Mouse (Mus musculus) heart, adult 9 months (tissue): ENCODE measurements at regions not wholly inside any gene's neighbourhood (a gene's known extent, or its start where the extent isn't known, plus 50 kb on each side); places are given as distances from the start of the nearest gene placed in this dataset.
A peak's percentile ranks its signal among the peaks of the same experiment; 100 is the strongest.

Source experiments
- DNase-seq, 2 experiments: peaks; one replicate each; pipeline ENCODE4 v3.0.0; 2022; ENCODE audit warnings: low spot score in 2 of 2

DNA sequence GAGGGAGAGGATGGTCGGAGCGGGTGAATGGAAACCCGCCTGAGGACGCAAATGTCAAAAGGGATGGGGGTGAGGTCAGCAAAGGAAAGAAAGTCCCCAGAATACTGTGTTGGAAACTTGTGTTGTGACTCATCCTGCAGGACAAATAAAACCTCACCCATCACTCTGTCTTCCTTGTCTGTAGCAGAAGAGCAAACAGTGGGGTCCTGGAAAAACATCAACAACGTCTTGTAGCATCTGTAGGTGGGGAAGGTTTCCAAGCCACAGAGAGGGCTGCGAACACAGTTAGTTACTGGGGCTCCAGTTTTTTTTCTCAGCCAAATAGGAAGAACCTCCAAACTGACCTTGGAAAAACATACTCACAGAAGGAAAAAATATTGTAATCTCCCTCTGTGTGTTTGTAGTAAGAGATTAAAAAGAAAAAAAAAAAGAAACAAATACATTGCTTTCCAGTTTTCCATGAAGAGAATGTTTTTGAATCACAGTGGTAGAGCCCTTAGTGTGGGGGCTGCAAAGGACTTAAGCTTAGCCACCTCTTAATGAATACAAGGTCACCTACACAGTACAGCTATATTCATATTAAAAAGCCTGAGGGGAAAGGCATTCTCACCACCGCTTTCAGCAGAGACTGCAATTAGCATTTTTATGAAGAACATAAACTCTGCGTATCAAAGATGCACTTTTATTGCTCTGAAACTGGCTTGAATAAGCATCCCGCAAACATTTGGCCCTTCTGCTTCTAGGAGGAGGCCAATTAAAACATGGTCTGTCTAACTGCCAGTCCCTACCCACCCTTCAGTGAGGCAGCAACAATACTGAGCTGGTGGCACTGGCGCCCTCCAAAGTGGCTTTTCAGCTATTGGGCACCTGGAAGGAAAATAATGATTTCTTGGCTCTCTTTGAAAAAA, 198.6 kb upstream of the Tprg start:
- DNase-seq: peak; percentile 53 to 60

DNA sequence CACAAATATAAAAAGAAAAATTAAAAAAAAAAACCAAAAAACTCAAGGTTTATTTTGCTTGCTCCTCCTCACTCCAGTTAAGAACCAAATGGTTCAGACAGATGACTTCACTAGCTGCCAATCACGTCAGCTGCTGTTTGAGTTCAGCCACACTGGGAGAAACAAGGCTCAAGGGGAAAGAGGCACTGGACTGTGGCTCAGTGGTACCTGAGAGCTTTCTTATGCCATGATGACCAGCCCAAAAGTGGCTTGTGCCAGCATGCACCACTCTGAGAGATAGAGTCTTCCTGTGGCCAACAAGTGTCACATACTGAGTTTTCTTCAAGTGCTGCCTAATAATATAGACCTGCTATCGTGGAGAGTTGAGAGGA, 198.0 kb upstream of the Tprg start:
- DNase-seq: no peak

DNA sequence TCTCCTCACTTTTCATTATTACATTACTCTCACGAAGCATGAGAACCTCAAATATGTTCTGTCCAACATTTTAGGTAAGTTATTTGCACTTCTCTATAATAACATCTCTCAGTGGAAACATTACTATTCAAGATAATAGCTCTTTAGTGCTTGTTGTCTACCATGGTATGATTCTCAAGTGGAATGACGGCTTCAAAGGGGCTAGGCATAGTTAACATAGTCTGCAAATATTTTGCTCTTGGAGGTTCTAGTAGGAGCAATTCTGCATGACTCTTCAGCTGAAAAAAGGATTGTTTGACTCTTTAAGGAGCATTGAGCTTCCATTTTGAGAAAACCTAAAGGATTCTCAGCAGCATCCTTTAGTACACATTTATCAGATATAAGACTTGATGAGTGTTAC, 182.5 kb upstream of the Tprg start:
- DNase-seq: no peak

DNA sequence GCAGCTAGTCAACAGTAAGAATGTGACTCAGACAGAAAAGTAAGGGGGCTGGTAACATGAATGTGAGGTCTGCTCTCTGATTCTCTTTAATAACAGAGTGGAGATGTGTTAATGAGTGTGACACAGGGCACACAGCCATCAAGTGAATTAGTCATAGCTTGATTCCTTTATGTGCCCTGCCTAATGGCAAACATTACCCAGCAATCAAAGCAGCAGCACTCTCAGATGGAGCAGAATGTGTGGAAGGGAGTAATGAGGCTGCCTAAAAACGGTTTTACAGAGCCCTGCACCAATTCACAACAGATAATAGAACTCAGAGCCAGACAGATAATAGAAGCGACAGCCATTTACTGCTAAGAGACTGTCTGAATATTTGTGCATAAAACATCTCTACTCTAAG, 182.0 kb upstream of the Tprg start:
- DNase-seq: no peak

DNA sequence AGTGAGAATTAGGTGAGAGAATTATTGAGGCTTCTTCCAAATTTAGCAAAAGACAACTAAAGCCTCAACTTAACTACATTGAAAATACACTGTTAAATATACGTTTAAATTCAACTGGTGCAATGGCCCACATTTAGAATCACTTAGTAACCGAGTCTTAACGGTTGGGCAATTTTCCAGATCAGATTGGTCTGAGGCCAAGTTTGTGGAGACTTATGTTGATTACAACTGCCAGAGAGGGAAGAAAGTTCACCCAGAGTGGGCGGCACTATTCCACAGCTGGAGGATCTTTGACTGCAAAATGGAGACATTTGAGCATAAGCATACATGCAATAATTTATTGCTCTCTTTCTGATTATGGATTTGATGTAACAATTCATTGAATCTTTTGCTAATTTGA, 146.5 kb upstream of the Tprg start:
- no peak for DNase-seq

DNA sequence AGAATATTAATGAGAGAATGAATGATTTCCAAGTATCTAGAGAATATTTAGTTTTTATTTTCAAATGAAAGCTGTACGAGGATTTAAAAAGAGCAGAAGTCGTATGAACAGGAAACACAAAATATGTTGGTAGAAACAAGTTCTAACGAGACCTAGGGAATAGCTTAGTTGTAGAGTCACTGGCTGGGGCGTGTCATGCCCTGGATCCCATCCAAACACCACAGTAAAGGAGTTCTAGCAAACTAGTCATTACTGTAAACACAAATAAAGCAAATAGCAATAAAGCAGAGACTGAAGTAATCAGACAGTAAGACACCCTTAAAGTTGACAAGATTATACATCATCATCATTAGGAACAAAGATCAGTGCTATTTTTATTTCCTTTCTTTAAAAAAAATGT, 139.1 kb upstream of the Tprg start:
- DNase-seq: no peak

DNA sequence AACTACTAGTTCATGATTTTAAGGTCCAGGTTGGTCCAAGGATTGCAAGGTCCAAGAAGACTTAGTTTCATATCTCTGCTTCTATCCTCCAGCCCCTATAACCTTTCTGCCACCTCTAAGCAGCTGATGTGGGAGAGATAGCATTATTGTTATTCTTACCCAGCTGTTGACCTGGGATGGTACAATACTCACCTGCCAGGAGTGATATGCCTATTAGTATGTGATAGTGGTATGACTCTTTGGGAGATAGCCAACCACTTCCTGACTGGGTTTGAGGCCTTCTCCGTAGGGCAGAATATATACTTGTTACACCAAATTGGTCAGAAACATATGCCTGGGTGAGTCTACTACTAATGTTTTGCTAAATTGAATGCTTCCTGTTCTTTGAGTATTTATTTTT, 137.4 kb upstream of the Tprg start:
- no peak for DNase-seq

DNA sequence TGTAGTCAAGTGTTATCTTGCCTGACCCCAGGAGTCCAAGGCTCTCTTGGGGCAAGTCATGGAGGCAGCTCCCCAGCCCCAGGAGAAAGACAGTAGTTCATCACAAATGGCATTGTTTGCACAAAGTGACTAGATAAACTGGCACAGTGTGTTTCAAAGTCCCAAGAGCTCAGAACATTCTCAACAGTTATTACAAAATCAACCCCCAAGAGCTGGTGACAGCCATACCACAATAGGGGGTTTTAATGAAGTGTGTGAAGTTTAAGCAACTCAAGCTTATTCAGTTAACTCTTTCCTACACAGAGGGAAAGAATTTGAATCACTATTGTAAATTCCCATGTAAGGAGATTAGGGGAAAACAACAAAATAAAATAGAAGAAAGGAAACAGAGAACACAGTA, 109.7 kb upstream of the Tprg start:
- no peak for DNase-seq

DNA sequence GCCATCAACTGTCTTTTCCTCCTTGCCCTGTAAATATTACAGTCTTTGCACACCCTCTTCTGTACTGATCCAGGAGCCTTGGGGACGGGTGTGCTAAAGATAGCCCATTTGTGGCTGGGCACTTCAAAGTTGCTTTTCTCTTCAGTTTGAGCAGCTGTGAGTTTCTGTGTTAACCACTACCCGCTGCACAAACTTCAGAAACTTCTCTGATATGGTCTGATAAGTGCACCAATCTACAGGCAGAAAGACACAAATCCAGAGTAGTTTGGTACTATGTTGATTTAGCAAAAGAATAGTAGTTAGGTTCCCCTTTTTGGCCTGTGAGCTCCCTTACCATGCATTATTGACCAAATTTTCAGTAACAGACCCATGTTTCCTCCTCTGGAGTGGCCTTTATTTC, 108.6 kb upstream of the Tprg start:
- no peak for DNase-seq

DNA sequence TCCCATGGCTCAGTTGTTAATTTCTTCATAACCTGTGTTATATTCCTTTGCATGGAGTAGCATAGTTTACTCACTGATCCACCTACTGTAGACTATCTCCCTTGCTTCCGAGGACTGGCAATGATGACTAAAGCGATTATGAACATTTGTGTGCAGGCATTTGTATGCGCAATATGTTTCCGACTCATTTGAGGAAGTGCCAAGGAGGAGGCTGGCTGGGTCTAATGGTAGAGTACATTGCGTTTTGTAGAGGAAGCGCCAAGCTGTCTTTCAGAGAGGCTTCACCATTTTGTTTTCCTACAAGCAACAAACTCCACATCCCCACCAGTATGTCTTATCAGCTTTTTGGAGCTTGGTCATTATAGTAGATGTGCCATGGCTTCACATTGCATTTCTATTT, 104.7 kb upstream of the Tprg start:
- no peak for DNase-seq

DNA sequence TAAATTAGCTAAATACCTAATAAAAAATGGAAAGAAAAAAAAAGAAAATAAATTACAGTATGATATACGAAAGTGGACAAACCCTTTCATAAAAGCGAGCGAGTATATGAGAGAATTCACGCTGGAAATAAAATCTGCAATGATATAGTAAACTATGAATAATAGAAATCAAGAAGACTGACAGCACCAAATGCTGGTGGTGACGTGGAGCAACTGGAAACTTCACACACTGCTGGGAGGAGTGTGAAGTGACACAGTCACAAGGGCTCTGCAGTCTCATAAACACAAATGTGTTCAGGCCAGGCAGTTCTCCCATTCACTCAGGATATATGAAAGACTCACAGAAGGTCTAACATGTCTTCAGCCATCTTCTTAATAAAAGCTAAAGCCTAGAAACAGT, 89.5 kb upstream of the Tprg start:
- no peak for DNase-seq

DNA sequence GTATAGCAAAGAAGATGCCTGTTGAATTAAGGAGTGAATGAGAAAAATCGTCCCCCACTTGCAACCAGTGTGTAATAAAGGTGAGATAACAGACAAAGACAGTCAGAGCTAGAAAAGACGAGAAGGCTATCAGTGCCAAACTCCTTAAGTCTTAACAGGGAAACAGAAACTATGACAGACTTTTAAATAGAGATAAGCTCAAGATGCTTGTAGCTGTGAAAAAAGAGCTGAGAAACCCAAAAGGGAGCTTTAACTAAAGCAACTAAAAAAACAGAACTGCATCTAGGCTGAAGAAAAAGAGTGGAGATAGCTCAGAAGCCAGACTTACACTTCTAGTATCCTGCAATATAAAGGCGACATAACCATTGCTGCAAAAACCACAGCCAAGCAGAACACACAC, 87.8 kb upstream of the Tprg start:
- DNase-seq: no peak

DNA sequence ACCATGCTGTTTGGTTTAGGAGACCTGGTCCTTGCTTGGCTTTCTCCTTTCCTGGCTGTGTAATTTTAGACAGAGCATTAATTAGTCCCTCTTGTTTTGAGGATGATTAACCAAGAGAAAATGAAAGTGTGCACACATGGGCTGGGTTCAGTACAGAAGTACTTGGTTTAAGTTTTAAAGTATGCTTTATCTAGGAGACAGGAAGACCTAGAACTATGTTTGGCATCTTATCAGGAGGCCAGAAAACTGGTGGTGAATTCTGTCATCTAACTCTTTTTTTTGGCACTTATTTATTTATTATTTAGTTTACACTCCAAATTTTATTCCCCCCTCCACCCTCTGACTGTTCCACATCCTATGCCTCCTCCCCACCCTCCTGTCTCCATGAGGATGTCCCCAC, 86.6 kb upstream of the Tprg start:
- no peak for DNase-seq

DNA sequence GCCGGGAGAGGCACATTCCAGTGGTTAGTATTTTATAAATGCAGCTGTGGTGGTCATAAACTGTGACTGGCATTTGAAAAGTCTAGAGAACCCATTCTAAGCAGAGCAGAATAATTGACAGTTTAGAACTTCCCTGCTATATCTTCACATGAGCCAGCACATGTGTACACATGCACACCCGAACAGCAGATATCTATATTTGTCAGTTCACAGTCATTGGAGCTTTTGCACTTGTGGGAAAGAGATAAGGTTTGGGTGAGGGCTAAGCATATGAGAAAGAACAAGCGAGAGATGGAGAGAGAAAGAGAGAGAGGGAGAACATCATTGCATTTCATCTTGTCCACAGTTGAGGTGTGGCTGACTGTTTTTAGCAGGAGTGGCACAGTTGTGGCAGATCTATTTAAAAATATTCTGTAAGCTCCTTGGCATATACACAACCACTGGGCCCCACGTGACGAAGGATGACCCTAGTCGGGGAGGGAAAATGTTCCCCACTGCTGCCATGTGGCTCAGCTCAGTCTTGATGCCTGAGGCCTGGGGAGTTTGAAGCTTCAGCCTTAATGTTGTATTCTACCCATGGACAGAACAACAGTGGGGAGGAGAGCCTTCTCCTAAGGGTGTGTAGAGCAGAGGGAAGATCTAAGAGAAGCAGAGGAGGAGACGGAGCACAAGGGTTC, 85.4 kb upstream of the Tprg start:
- no peak for DNase-seq

DNA sequence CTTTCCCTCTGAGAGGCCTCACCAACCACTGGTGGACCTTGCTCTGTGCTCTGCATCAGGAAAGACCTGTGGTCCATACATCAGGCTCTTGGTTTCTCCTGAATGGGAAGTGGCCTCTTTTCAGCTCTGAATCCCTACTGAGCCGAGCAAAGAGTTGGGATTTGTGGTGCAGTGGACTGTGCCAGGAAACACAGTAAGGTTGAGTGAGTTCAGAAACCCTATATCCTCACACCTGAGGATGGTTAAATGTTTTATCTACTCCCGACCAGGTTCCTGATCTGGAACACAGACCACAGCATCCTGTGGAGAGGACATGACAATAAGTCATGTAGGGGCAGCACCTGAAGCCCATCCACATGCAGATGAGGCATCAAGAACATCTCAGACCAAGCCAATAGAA, 73.4 kb upstream of the Tprg start:
- DNase-seq: no peak

DNA sequence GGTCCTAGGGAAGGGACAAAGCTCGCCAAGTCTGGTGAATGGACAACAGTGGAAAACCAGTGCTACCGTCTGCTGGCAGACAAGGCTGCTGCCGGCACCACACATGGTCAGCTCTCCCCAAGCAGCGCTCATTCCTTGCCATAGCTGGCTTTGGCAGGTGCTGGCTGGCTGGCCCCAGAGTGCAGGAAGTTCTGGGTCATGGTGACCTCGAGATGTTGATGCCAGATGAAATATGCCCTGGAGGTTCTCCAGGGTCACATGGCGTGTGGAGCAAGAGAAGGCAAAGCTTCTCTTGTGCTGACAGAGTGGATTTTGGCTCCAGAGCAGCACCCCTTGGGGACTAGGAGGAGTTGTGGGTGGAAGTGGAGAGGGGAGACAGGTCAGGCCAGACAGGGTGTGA, 66.1 kb upstream of the Tprg start:
- DNase-seq: peak; percentile 53 to 65

DNA sequence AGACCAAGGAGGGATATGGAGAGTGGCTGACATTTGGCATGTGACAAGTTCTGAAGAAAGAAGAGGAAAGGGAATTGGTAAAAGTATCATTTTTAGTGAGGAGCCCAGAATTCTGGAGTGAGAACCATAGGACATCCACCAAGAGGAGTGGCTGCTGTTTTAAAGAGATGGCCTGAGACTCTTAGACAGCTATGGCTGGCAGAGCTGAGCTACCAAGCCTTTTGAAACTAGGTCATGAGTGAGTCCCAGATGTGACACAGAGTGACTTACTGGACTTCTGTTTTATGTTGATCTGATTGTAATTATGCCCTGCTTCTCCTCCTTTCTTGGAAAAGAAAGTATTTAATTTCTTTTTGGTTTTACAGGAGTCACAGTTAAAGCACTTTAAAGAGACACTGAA, 61.8 kb upstream of the Tprg start:
- DNase-seq: no peak
